Mouse (Mus musculus) stomach, embryonic 16.5 days (tissue): ENCODE results near the gene Gm45717. TPM values are rescaled to one million over a fixed set of nuclear protein-coding genes. Genes with fewer than 3 reads are reported as not detected.

Source experiments
- ATAC-seq: fragments of 200-750 bp; cut with Nextera tagmentation; 2 replicates; pipeline ENCODE4 v1.8.0; 2017; ENCODE audit warnings: moderate number of reproducible peaks, moderate TSS enrichment; ENCODE audit not compliant: insufficient read depth, low FRiP score
- H3K27ac ChIP-seq: fragments of 300-500 bp; sonication (generic); 2 replicates; pipeline ENCODE4 v1.5.1; 2014; ENCODE audit warnings: low read length
- H3K27me3 ChIP-seq: fragments of 300-500 bp; sonication (generic); 2 replicates; pipeline ENCODE4 v1.6.1; 2014; ENCODE audit warnings: low read length, control low read depth, mixed read lengths; ENCODE audit not compliant: control insufficient read depth, insufficient read depth
- H3K36me3 ChIP-seq: fragments of 300-500 bp; sonication (generic); 2 replicates; pipeline ENCODE4 v1.6.1; 2014; ENCODE audit warnings: low read length; ENCODE audit not compliant: control insufficient read depth, insufficient read depth
- H3K4me1 ChIP-seq: fragments of 300-500 bp; sonication (generic); 2 replicates; pipeline ENCODE4 v1.6.1; 2014; ENCODE audit warnings: low read length, control low read depth, mixed read lengths; ENCODE audit not compliant: control insufficient read depth, insufficient read depth
- H3K4me2 ChIP-seq: fragments of 300-500 bp; sonication (generic); 2 replicates; pipeline ENCODE4 v1.6.1; 2014; ENCODE audit warnings: low read depth, low read length, mixed read lengths
- H3K4me3 ChIP-seq: fragments of 300-500 bp; sonication (generic); replicated peaks from 2 replicates; pipeline ENCODE4 v1.5.1; 2014; ENCODE audit warnings: mild to moderate bottlenecking, low read length
- H3K9ac ChIP-seq: fragments of 300-500 bp; sonication (generic); 2 replicates; pipeline ENCODE4 v1.6.1; 2014; ENCODE audit warnings: low read length
- H3K9me3 ChIP-seq: fragments of 300-500 bp; sonication (generic); replicated peaks from 2 replicates; pipeline ENCODE4 v1.6.1; 2016; ENCODE audit warnings: low read length, control low read depth; ENCODE audit not compliant: control insufficient read depth
- WGBS: fragments of 180-500 bp; shearing (Covaris S2); extraction: QIAGEN DNeasy Blood & Tissue Kit; methylation state at CpG from one replicate; pipeline ENCODE4 v1.1.7; 2014; 5-methylcytosine and 5-hydroxymethylcytosine counted together
- polyA plus RNA-seq: library from polyadenylated mRNA; unstranded; fragments of >200 nt; fragmentation: Nextera tagmentation; extraction: Ambion mirVana; gene quantifications from 2 replicates; pipeline ENCODE4 v1.2.1, GENCODE M21; 2015

Gm45717 gene
- polyA plus RNA-seq, 1 experiment from 2014 or later = not detected

- Histone ChIP-seq H3K4me1 (peaks cover 47% of the 10 kb centered on the region), H3K36me3 (peaks cover 7% of the 10 kb centered on the region; the same call in 1 of the 2 replicates), H3K9me3 (no peaks in the 10 kb centered on the region), H3K27me3 (no peaks in the 10 kb centered on the region), H3K4me3 (no peak overlapping the region), H3K9ac (peak overlapping the region; percentile 40), H3K4me2 (peak overlapping the region; percentile 11; the same call in 1 of the 2 replicates), H3K27ac (peak overlapping the region; percentile 63)
- no peak for ATAC-seq
- WGBS = 29% methylated on average over 8 of the region's 8 CpGs
Observed at GRCm38 (mm10) chr7:140951051-140951450, 4.7 kb downstream of the Gm45717 start.

- Histone ChIP-seq H3K9ac (peak within 1 kb of the TSS; percentile 44), H3K4me2 (peak within 1 kb of the TSS; percentile 11; the same call in 1 of the 2 replicates), H3K27me3 (no peaks in the 10 kb centered on the region), H3K4me3 (no peak within 1 kb of the TSS), H3K4me1 (peaks cover 46% of the 10 kb centered on the region), H3K36me3 (peaks cover 10% of the 10 kb centered on the region; the same call in 1 of the 2 replicates), H3K27ac (peak within 1 kb of the TSS; percentile 63), H3K9me3 (no peaks in the 10 kb centered on the region)
- 81% methylated on average over 16 of the region's 16 CpGs for WGBS
- no peak for ATAC-seq
Observed at GRCm38 (mm10) chr7:140949824-140950530, 5.8 kb downstream of the Gm45717 start, which contains the start of gene Ifitm5. Ifitm5 (minus strand) TSS chr7:140950291.

GRCm38 (mm10) chr7:140949255-140949654, 6.5 kb downstream of the Gm45717 start:
- no peak overlapping the region for H3K4me3 ChIP-seq
- peaks cover 10% of the 10 kb centered on the region; the same call in 1 of the 2 replicates for H3K36me3 ChIP-seq
- H3K4me2 ChIP-seq = no peak overlapping the region
- WGBS = 84% methylated on average over 6 of the region's 6 CpGs
- no peaks in the 10 kb centered on the region for H3K9me3 ChIP-seq
- H3K27me3 ChIP-seq = no peaks in the 10 kb centered on the region
- H3K9ac ChIP-seq = no peak overlapping the region
- ATAC-seq = no peak
- H3K4me1 ChIP-seq = peaks cover 42% of the 10 kb centered on the region
- no peak overlapping the region for H3K27ac ChIP-seq

- Histone ChIP-seq H3K4me3 (no peak overlapping the region), H3K27ac (no peak overlapping the region), H3K4me1 (peaks cover 37% of the 10 kb centered on the region), H3K36me3 (peaks cover 10% of the 10 kb centered on the region; the same call in 1 of the 2 replicates), H3K9ac (no peak overlapping the region), H3K4me2 (no peak overlapping the region), H3K9me3 (no peaks in the 10 kb centered on the region), H3K27me3 (no peaks in the 10 kb centered on the region)
- no peak for ATAC-seq
- 74% methylated on average over 8 of the region's 8 CpGs for WGBS
Observed at GRCm38 (mm10) chr7:140948161-140948560, 7.6 kb downstream of the Gm45717 start.

GRCm38 (mm10) chr7:140946980-140947379, 8.8 kb downstream of the Gm45717 start:
- peaks cover 36% of the 10 kb centered on the region for H3K4me1 ChIP-seq
- H3K9me3 ChIP-seq = no peaks in the 10 kb centered on the region
- no peak overlapping the region for H3K4me2 ChIP-seq
- 0 out of 2 replicates have a peak, but pooled peaks cover 10% of the 10 kb centered on the region for H3K36me3 ChIP-seq
- peak overlapping the region; percentile 50 for H3K27ac ChIP-seq
- H3K27me3 ChIP-seq = no peaks in the 10 kb centered on the region
- no peak overlapping the region for H3K9ac ChIP-seq
- no peak overlapping the region for H3K4me3 ChIP-seq
- 48% methylated on average over 7 of the region's 7 CpGs for WGBS
- no peak for ATAC-seq

- Histone ChIP-seq H3K4me2 (no peak overlapping the region), H3K27me3 (no peaks in the 10 kb centered on the region), H3K9ac (no peak overlapping the region), H3K27ac (no peak overlapping the region), H3K4me1 (peaks cover 29% of the 10 kb centered on the region), H3K4me3 (no peak overlapping the region), H3K9me3 (no peaks in the 10 kb centered on the region), H3K36me3 (0 out of 2 replicates have a peak, but pooled peaks cover 10% of the 10 kb centered on the region)
- WGBS = 87% methylated on average over 10 of the region's 10 CpGs
- ATAC-seq = no peak
Observed at GRCm38 (mm10) chr7:140946311-140946710, 9.4 kb downstream of the Gm45717 start.

- H3K27me3 ChIP-seq = no peaks in the 10 kb centered on the region
- peaks cover 19% of the 10 kb centered on the region for H3K4me1 ChIP-seq
- H3K4me2 ChIP-seq = no peak overlapping the region
- H3K27ac ChIP-seq = no peak overlapping the region
- no peak overlapping the region for H3K4me3 ChIP-seq
- ATAC-seq = no peak
- 0 out of 2 replicates have a peak, but pooled peaks cover 10% of the 10 kb centered on the region for H3K36me3 ChIP-seq
- no peaks in the 10 kb centered on the region for H3K9me3 ChIP-seq
- WGBS = 90% methylated on average over 5 of the region's 5 CpGs
- no peak overlapping the region for H3K9ac ChIP-seq
Observed at GRCm38 (mm10) chr7:140945247-140945646, 10.5 kb downstream of the Gm45717 start.

GRCm38 (mm10) chr7:140944236-140944635, 11.5 kb downstream of the Gm45717 start:
- H3K27me3 ChIP-seq = no peaks in the 10 kb centered on the region
- WGBS = 88% methylated on average over 7 of the region's 7 CpGs
- H3K4me3 ChIP-seq = no peak overlapping the region
- no peak for ATAC-seq
- H3K36me3 ChIP-seq = 0 out of 2 replicates have a peak, but pooled peaks cover 10% of the 10 kb centered on the region
- H3K9ac ChIP-seq = no peak overlapping the region; the same call in 1 of the 2 replicates
- H3K4me1 ChIP-seq = peaks cover 24% of the 10 kb centered on the region
- H3K27ac ChIP-seq = no peak overlapping the region
- H3K9me3 ChIP-seq = no peaks in the 10 kb centered on the region
- H3K4me2 ChIP-seq = no peak overlapping the region

GRCm38 (mm10) chr7:140943356-140943755, 12.4 kb downstream of the Gm45717 start:
- Histone ChIP-seq H3K4me3 (no peak overlapping the region), H3K27ac (peak overlapping the region; percentile 97; the same call in 1 of the 2 replicates), H3K9ac (peak overlapping the region; percentile 86), H3K4me1 (peaks cover 26% of the 10 kb centered on the region), H3K36me3 (0 out of 2 replicates have a peak, but pooled peaks cover 4% of the 10 kb centered on the region), H3K27me3 (no peaks in the 10 kb centered on the region), H3K9me3 (no peaks in the 10 kb centered on the region), H3K4me2 (no peak overlapping the region)
- ATAC-seq = no peak
- WGBS = 71% methylated on average over 4 of the region's 4 CpGs
